Mouse (Mus musculus) c-Kit-positive CD71-positive TER-119-positive erythroid progenitor cells, embryonic 14.5 days (primary cell): ENCODE measurements around the gene Zfp651.

ENCODE experiments used
- DNase-seq: peaks from one replicate; pipeline ENCODE4 v3.0.0-alpha.2; 2013; ENCODE audit warnings: low spot score

Zfp651 gene

DNA sequence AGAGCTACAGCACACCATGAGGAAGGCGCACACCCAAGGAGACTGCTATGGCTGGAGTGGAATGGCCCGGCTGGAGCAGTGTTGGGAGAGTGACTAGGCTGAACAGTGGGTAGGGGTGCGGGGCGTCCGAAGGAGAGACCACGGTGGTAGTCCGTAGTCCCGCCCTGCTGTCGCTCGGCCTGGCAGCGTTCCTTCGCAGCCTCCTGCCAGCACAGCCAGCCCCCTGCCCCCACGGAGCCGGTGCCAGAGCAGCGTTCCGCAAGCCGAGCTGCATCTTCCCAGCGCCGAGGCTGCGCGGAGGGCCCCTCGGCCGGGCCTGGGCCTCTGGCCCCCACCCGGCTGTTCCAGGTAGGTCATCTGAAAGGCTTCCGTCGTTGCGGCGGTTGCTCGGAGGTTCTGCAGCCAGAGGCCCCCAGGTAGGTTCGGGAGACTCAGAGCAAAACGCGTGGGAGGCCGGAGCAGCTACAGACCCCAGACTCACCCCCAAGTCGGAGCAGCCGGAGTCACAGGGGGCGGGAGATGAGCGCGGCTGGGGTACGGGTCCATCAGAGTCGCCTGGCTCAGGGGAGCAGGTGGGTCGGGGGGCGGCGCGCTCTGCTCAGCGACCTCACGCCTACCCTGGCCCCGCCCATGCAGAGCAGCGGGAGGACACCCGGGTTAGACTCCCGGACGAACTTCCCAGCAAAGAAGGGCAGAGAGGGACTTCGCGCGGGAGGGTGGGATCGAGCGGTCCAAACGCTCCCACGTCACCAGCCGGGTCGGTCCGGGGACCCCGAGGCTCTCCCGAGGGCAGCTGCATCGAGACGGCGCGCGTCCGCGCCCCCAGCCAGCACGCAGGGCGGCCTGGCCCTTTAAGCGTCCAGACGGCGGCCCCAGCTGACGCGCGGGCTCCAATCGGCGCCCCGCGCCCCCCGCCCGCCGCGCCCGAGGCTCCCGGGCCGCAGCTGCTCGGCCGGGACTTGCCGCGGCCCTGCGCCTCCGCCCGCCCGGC lies at the start of gene Zfp651:
TSS of gene Zfp651 (plus strand) at position 240 of the 991 bp plus-strand sequence.
- DNase-seq, result no peak

DNA sequence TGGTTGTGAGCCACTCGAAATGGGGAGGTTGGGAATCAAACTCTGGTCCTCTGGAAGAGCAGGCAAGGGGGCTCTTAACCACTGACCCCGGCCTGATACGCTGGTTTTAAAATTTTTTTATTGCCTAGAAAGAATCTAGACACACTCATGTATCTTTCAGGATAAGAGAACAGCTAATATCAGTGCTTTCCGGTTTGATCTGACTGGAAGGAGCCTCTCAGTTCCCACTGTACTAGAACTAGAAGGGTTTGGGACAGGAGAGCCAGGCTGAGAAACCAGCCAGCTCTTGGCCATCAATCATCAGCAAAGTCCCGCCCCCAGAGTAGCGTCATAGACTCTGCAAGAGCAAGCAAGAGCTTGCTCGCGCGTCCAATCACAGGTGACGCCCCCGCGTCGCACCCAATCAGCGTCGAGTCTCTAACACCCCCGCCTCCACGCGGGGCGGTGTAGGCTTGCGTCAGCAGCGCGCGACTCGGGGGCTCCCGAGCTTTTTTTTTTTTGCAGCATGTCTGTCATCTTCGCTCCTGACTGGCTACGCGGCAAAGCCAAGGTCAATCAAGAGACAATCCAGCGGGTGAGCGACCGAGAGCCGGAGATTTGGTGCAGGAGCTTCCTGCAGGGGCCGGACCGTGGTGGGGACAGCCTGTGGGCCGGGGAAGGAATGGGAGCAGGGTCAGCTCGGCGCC lies 49.1 kb upstream of the Zfp651 start, which contains the start of gene Ss18l2:
TSS of gene Ss18l2 (plus strand) at position 432 of the 686 bp plus-strand sequence.
- DNase-seq, result peak; percentile 99

- peak; percentile 49 for DNase-seq
These were observed 48.5 kb upstream of the Zfp651 start for GRCm38 (mm10) chr9:121710584-121710975.

DNA sequence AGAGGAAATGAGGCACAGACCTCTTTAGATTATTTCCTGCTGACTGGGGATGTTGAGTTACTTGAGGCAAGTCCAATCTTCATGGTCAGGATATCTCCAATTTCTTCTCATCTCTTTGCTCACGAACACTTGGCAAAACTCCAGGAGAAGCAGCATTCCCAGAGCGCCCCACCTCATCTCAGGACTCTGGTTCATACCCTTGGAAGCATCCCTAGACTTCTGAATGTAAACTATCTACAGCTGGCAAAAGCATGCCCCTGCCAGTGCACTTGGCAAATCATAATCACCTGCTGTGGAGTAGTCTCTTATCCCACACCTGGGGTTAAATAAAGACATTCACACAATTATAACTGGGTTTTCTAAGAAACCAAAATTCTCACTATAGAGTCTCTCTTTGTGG lies 42.1 kb upstream of the Zfp651 start:
- DNase-seq, result no peak

DNA sequence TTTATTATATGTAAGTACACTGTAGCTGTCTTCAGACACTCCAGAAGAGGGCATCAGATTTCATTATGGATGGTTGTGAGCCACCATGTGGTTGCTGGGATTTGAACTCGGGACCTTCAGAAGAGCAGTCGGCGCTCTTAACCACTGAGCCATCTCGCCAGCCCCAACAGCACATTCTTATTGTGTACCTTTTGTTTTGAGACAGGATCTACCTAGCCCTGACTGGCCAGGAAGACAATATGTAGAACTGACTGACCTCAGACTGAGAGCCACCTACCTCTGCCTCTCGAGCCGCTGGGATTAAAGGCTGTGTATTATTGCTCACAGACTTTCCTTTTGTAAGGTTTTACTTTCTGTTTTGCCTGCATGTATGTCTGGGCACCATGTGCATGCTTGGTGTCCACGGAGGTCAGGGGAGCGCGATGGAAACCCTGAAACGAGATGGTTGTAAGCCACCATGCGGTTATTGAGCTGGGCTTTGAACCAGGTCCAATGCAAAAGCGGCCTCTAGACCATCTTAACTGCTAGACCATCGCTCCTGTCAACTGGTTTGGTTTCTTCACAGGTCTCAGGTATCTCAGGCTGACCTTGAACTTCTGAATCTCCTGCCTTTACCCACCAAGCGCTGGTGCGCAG lies 40.9 kb upstream of the Zfp651 start:
- no peak for DNase-seq

DNA sequence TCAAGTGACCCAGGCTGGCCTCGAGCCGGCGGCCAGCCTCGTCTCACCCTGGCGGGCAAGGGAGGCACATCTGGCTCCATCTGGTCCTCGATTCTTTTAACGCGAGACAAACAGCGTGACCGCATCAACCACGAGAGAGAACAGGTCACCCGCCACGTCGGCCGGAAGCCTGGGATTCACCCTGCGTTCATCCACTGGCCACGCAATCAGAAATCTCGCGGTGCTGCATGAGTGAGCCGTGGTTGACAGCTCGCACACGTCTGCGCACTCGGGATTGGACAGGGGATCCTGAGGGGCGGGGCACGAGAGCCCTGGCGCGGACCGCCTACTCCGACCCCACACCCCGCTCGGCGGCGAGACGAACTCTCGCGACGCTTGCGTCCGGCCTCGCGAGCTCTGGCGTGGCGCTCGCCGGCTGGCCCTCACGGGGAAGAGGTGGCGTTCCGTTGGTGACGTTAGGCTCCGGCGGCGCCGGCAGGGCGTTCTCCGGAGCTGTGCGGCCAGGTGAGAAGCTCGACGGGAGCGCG lies 40.3 kb upstream of the Zfp651 start, which contains the start of gene Nktr:
TSS of gene Nktr (plus strand) at position 378 of the 527 bp plus-strand sequence.
- DNase-seq, result peak; percentile 97

DNA sequence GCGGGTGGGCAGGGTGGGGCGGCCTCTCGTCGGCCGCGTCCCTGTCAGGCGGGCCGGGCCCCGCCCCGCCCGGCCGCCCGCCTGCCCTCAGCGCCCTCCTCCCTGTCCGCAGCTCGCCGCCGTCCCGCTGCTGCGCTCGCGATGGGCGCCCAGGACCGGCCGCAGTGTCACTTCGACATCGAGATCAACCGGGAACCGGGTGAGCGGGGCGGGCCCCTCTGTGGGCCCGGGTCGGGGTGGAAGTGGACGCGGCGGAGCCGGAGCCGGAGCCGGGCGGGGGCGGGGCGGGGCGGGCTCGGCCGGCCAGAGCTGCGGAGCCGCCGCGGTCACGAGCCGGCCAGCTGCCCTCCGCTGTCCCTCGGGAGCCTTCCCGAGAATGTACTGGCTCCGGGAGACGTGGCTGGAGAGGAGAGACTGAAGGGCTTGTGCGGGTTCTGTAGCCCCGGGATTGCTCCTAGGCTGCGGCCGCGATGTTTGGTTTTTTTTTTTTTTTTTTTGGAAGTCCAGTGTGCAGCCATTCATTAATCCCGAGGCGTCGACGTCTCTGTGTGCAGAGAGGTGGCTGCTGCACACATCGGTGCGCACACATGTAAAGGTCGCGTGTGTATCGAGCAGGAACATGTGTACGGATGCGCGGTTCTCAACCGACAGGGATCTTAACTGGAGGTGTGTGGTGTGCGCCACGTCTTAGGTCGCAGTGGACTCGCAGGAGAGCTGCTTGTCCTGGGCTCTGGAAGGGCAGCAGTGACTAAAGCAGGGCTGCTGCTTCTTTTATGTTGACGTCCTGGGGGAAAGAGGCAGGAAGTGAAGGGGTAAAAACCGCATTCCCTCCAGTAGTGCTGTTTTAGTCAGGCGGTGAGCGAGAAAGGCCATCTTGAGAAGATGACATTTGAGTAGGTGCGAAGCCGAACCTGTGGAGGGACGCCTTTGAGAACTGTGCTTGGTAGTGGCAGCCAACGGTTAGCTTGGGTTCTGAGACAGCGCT lies 39.5 kb upstream of the Zfp651 start:
- peak; percentile 48 for DNase-seq

DNA sequence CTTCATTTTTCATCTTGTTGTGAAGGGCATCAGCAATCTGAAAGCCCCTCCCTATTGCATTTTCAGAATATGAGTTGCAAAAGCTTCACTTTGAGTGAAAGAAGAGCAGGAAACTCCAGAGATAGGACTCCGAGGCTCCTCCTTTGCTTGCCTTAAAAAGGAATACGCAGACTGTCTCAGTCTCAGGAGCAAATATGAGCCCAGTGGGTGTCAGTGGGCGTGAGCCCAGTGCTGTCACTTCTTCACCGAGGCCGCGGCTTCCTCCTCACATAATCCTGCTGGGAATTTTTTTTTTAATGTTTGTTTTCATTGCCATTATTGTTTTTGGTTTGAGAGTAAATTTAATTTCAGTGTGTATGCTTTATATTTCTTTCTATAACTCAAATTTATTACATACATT lies 18.6 kb upstream of the Zfp651 start:
- no peak for DNase-seq

DNA sequence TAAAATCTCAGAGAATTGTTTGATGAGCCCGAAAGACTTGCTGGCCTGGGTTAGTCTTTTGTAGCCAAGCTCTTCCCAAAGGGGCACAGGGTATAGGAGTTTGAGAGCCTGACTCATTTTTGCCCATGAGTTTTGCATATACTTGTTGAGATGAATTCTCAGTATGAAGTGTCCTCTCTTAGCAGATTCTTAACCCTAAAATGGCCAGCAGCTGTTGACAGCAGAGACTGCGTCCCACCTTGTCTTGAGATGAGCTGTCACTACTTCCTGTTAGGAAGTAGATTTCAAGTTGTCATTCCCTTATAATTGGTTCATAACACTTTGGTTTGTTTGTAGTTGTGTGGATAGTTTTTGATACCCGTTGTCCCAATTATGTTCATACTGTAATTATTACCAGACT lies 18.0 kb upstream of the Zfp651 start:
- no peak for DNase-seq

DNA sequence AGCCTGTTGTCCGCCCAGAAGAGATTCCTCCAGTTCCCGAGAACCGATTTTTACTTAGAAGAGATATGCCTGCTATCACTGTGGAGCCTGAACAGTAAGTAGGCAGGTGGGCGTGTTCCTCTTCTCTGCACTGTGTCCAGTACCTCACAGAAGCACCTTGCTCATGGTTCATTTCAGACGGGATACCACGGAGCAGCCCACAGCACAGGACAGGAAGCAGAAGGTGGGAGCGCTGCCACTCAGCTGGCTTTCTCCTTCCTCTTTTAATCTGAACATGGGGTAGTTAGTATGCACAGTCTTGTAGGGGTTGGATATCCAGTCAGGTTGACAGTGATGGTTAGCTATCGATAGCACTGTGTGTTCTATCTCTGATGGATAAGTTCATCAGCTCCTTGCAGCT lies 15.1 kb upstream of the Zfp651 start:
- DNase-seq, result no peak

DNA sequence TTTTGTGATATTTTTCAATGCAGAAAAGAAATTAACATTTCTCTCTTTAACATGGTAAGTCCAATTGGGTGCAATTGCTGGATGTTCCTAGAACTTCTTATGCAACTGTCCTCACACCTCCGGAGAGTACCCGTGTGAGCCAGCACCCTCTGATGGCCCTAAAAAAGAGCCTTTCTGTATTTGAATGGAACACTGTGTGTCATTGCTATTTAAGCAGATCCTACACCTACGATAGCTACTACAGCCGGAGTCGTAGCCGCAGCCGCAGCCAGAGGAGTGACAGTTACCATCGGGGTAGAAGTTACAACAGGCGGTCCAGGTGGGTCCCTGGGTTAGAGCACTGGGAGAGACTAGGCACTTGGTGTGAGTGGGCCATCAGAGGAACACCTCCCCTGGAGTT lies 6.4 kb upstream of the Zfp651 start:
- no peak for DNase-seq

DNA sequence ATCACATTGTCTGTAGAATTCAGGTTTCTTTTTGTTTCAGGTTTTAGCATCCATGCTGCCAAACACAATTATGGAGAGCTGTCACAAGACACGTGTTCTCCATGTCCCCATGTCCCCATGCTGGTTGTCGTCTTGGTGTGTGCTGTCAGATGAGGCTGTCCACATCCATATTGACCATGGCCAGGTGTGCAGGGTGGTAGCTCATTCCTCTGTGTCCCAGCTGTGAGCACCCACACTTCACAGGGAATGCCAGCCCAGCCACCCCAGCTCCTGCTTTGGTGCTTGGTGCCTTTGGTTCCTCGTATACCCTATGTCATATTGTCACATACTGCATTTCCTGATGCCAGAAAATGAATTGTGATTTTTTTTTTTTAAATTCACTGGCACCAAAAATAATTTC lies 4.5 kb upstream of the Zfp651 start:
- no peak for DNase-seq

DNA sequence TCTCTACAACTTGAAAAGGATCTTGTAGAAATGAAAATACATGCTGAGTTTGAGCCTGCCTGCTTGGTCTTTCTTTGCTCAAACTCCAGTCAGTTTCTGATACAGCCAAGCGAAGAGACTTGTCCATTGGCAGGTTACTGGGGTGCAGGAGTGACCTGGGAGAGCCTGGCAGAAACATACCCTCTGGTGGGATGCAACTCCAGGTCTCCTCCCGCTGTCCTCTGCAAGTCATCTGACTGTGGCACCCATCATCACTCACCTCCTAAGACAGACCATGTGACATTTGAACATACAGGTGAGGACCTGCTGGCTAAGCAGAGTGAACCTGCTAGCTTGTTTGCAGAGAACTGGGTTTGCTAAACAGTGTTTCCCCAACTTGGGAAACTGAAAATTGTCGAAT lies 2.3 kb upstream of the Zfp651 start:
- no peak for DNase-seq

DNA sequence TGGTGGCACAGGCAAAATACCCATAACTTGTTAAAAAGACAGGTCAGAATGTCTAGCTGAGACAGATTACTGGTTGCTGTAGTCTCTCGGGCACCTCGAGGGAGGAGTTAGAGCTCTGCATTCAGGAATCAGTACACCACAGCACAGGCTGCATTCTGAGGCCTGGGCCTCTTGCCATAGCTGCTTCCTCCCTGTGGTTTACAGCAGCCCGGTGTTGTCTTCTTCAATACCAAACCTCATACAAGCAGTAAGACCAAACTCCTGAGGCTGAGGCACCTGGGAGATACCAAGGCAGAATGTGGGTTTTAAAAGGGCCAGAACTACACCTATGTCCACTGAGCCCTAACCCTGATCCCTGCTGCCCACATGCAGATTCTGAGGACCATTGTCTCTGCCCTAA lies 1.7 kb upstream of the Zfp651 start:
- no peak for DNase-seq

GRCm38 (mm10) chr9:121757835-121758814 lies 1.0 kb upstream of the Zfp651 start:
- DNase-seq, result no peak

DNA sequence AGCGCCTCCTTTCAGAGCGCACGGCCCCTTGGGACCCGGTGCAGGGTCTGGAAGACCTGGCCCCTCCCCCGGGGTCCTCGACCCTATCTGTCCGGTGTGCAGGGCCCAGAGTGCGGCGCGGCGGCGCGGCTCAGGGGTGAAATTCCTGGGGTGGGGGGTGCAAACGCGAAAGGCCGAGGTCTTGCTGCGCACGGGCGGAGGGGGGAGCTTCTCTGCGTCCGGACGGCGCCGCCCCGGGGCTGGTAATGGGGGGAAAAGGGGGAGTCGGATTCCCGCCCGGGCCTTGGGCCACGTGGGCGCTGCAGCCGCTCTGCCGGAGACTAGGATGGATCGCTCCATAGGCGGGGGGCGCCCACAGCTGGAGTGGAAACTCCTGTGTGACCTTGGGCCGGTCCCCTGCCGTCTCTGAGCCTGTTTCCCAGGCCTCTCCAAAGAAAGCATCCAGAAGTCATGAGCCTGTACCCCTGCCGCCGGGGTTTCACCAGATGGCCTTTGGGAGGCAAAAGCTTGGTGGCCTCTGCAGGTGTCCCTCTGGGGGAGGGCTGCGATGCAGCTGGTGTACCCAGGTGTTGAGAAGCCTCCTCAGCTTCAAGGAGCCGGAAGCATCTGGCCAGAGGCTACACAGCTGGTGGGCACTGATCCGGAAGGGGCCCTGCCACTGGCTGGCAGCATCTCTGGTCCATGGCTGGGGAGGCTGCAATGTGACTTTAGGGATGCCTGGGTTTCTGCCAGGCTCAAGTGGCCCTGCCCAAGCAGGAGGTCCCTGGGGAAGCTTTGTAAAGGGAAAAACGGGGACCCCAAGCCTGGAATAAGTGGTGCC lies 1.4 kb downstream of the Zfp651 start:
- no peak for DNase-seq

- no peak for DNase-seq
These were observed 2.0 kb downstream of the Zfp651 start for GRCm38 (mm10) chr9:121761091-121761665.

- DNase-seq, result no peak
These were observed 2.7 kb downstream of the Zfp651 start for GRCm38 (mm10) chr9:121761787-121762186.

- DNase-seq, result no peak
These were observed 3.1 kb downstream of the Zfp651 start for GRCm38 (mm10) chr9:121762248-121762647.
